Mouse (Mus musculus) urinary bladder, postnatal 25 days (tissue): ENCODE results near the gene Sycp2l.
A peak's percentile ranks its signal among the peaks of the same experiment; 100 is the strongest.

Experiments used
- DNase-seq: peaks from one replicate; pipeline ENCODE4 v3.0.0; 2022; ENCODE audit warnings: low spot score

Gene Sycp2l

GRCm38 (mm10) chr13:41113940-41114339 is at the start of gene Sycp2l:
Gene Sycp2l (plus strand): TSS chr13:41114307.
- no peak for DNase-seq

- no peak for DNase-seq
Measured at GRCm38 (mm10) chr13:41067618-41068017, 46.5 kb upstream of the Sycp2l start.

- no peak for DNase-seq
Measured at GRCm38 (mm10) chr13:41071617-41072016, 42.5 kb upstream of the Sycp2l start.

- no peak for DNase-seq
Measured at GRCm38 (mm10) chr13:41073819-41074218, 40.3 kb upstream of the Sycp2l start.

GRCm38 (mm10) chr13:41077921-41078320 is 36.2 kb upstream of the Sycp2l start:
- no peak for DNase-seq

GRCm38 (mm10) chr13:41078690-41079420 is 35.3 kb upstream of the Sycp2l start:
- no peak for DNase-seq

GRCm38 (mm10) chr13:41079421-41079780 is 34.7 kb upstream of the Sycp2l start, which contains the start of gene Mak:
Gene Mak (minus strand): TSS chr13:41079706.
- DNase-seq, result peak; percentile 54

- no peak for DNase-seq
Measured at GRCm38 (mm10) chr13:41079859-41080258, 34.2 kb upstream of the Sycp2l start.

- no peak for DNase-seq
Measured at GRCm38 (mm10) chr13:41080700-41081099, 33.4 kb upstream of the Sycp2l start.

GRCm38 (mm10) chr13:41084521-41084920 is 29.6 kb upstream of the Sycp2l start:
- no peak for DNase-seq

GRCm38 (mm10) chr13:41085140-41085539 is 29.0 kb upstream of the Sycp2l start:
- no peak for DNase-seq

GRCm38 (mm10) chr13:41088746-41089145 is 25.4 kb upstream of the Sycp2l start:
- DNase-seq, result no peak

GRCm38 (mm10) chr13:41091271-41091670 is 22.8 kb upstream of the Sycp2l start:
- DNase-seq, result no peak

- no peak for DNase-seq
Measured at GRCm38 (mm10) chr13:41094160-41094559, 19.9 kb upstream of the Sycp2l start.

- no peak for DNase-seq
Measured at GRCm38 (mm10) chr13:41097324-41098058, 16.6 kb upstream of the Sycp2l start.

- no peak for DNase-seq
Measured at GRCm38 (mm10) chr13:41098325-41098724, 15.8 kb upstream of the Sycp2l start.

GRCm38 (mm10) chr13:41100031-41100430 is 14.1 kb upstream of the Sycp2l start:
- no peak for DNase-seq

- no peak for DNase-seq
Measured at GRCm38 (mm10) chr13:41103841-41104525, 10.1 kb upstream of the Sycp2l start.

- no peak for DNase-seq
Measured at GRCm38 (mm10) chr13:41105541-41105940, 8.6 kb upstream of the Sycp2l start.

GRCm38 (mm10) chr13:41110935-41111334 is 3.2 kb upstream of the Sycp2l start, which contains the start of gene Gcm2:
Gene Gcm2 (minus strand): TSS chr13:41111035.
- no peak for DNase-seq

GRCm38 (mm10) chr13:41119152-41119945 is 5.2 kb downstream of the Sycp2l start:
- no peak for DNase-seq

- no peak for DNase-seq
Measured at GRCm38 (mm10) chr13:41123666-41124225, 9.6 kb downstream of the Sycp2l start.
